Mouse (Mus musculus): Measurements from ENCODE around the gene Scyl1.

DNA sequence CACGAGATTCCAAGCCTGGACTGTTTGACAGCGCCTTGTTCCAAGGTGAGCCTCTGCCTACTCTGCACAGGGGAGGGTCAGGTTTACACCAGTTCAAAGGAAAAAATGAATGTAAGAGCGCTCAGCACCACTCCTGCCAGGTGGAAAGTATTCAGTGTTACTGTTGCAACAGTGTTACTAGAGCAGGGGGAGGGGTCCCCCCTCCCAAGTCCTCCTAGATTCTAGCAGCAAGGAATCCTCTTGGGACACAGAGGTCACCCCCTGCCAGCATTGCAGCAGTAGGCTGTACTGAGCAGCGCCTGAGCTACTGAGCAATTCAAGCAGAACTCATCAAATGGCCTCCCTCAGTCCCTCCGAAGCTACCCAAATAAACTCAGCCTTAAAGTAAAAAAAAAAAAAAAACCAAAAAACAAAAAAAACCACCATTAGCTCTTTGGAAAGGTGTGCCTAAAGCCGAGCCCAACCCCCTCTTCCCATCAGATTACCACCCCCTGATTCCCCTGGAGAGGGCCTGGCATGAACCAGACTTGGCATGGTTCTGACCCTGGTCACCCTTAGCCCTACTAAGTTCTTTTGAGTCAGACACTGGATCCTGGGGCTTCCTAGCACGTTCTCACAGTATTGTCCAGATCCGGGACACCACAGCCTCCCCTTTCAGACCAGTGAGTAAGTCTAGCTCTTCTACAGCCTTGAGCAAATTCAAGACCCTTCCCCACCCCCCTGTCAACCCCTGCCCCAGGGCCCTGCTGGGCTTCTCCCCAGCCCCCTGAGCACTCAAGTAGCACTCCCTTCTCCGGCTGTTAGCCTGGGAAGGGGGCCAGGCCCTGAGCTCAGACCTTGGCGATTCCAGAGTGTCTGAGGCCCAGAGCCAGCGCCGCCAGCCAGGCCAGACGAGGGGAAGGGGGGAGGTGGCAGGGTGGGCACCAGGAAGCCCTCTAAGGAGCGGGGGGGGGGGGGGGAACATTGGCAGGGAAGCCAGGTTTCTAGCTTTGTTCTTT lies 30.6 kb downstream of the Scyl1 start, which contains the start of gene Ltbp3:
- TF ChIP-seq CTCF (IDR thresholded peaks at IDR 0.05; ENCODE audit: extremely low read depth, insufficient read length, insufficient replicate concordance, low read depth, low read length) = no peak
- TF ChIP-seq POLR2A (IDR thresholded peaks at IDR 0.05; ENCODE audit: low read depth, low read length) = no peak

Measured in small intestine, adult 2 months (tissue).